Mouse (Mus musculus): ENCODE results near the gene Wars. TPM values are rescaled to one million over a fixed set of nuclear protein-coding genes. Genes with fewer than 3 reads are reported as not detected.

Wars gene
- polyA plus RNA-seq, 1 experiment from 2014 or later: 61.7 TPM

GRCm38 (mm10) chr12:108831966-108832643, 61.9 kb downstream of the Wars start:
- Histone ChIP-seq H3K9me3 (no peaks in the 10 kb centered on the region), H3K4me3 (no peak overlapping the region), H3K4me2 (no peak overlapping the region), H3K27ac (no peak overlapping the region), H3K9ac (no peak overlapping the region), H3K36me3 (peaks cover 12% of the 10 kb centered on the region), H3K4me1 (peaks cover 35% of the 10 kb centered on the region), H3K27me3 (no peaks in the 10 kb centered on the region)
- 52% methylated on average over 9 of the region's 9 CpGs for WGBS
- no peak for ATAC-seq (ENCODE audit: insufficient number of reproducible peaks, low FRiP score, low TSS enrichment, low read depth)

- no peak overlapping the region for H3K27ac ChIP-seq
- H3K4me3 ChIP-seq: no peak overlapping the region
- ATAC-seq (ENCODE audit: insufficient number of reproducible peaks, low FRiP score, low TSS enrichment, low read depth): no peak
- no peaks in the 10 kb centered on the region for H3K27me3 ChIP-seq
- no peak overlapping the region for H3K9ac ChIP-seq
- no peaks in the 10 kb centered on the region for H3K9me3 ChIP-seq
- 75% methylated on average over 6 of the region's 6 CpGs for WGBS
- no peak overlapping the region for H3K4me2 ChIP-seq
- H3K4me1 ChIP-seq: peaks cover 27% of the 10 kb centered on the region
- H3K36me3 ChIP-seq: peaks cover 22% of the 10 kb centered on the region
Observed at GRCm38 (mm10) chr12:108830358-108830757, 63.6 kb downstream of the Wars start.

- Histone ChIP-seq H3K9ac (no peak overlapping the region), H3K9me3 (no peaks in the 10 kb centered on the region), H3K27me3 (no peaks in the 10 kb centered on the region), H3K36me3 (peaks cover 24% of the 10 kb centered on the region), H3K4me3 (no peak overlapping the region), H3K27ac (no peak overlapping the region), H3K4me2 (no peak overlapping the region), H3K4me1 (peaks cover 19% of the 10 kb centered on the region; the same call in 1 of the 2 replicates)
- ATAC-seq (ENCODE audit: insufficient number of reproducible peaks, low FRiP score, low TSS enrichment, low read depth): no peak
- WGBS: 71% methylated on average over 5 of the region's 5 CpGs
Observed at GRCm38 (mm10) chr12:108829636-108830035, 64.3 kb downstream of the Wars start.

GRCm38 (mm10) chr12:108827641-108828040, 66.3 kb downstream of the Wars start:
- Histone ChIP-seq H3K9ac (no peak overlapping the region), H3K4me1 (peaks cover 10% of the 10 kb centered on the region; the same call in 1 of the 2 replicates), H3K4me3 (no peak overlapping the region), H3K27me3 (no peaks in the 10 kb centered on the region), H3K4me2 (no peak overlapping the region), H3K27ac (no peak overlapping the region), H3K36me3 (peaks cover 24% of the 10 kb centered on the region), H3K9me3 (no peaks in the 10 kb centered on the region)
- no peak for ATAC-seq (ENCODE audit: insufficient number of reproducible peaks, low FRiP score, low TSS enrichment, low read depth)
- 90% methylated on average over 6 of the region's 6 CpGs for WGBS

- Histone ChIP-seq H3K4me3 (no peak overlapping the region), H3K9ac (no peak overlapping the region), H3K36me3 (peaks cover 24% of the 10 kb centered on the region), H3K4me1 (peaks cover 4% of the 10 kb centered on the region; the same call in 1 of the 2 replicates), H3K27me3 (no peaks in the 10 kb centered on the region), H3K27ac (no peak overlapping the region), H3K4me2 (no peak overlapping the region), H3K9me3 (no peaks in the 10 kb centered on the region)
- no peak for ATAC-seq (ENCODE audit: insufficient number of reproducible peaks, low FRiP score, low TSS enrichment, low read depth)
- 93% methylated on average over 28 of the region's 28 CpGs for WGBS
Observed at GRCm38 (mm10) chr12:108826958-108827535, 66.9 kb downstream of the Wars start.

GRCm38 (mm10) chr12:108826282-108826957, 67.6 kb downstream of the Wars start:
- WGBS: 94% methylated on average over 19 of the region's 19 CpGs
- ATAC-seq (ENCODE audit: insufficient number of reproducible peaks, low FRiP score, low TSS enrichment, low read depth): no peak
- H3K4me3 ChIP-seq: no peak overlapping the region
- H3K4me1 ChIP-seq: 0 out of 2 replicates have a peak, but pooled peaks cover 2% of the 10 kb centered on the region
- no peak overlapping the region for H3K27ac ChIP-seq
- H3K9ac ChIP-seq: no peak overlapping the region
- H3K36me3 ChIP-seq: peaks cover 24% of the 10 kb centered on the region
- no peak overlapping the region for H3K4me2 ChIP-seq
- H3K9me3 ChIP-seq: no peaks in the 10 kb centered on the region
- H3K27me3 ChIP-seq: no peaks in the 10 kb centered on the region

GRCm38 (mm10) chr12:108825561-108826224, 68.3 kb downstream of the Wars start:
- H3K27ac ChIP-seq: no peak overlapping the region
- no peak overlapping the region for H3K9ac ChIP-seq
- H3K4me1 ChIP-seq: 0 out of 2 replicates have a peak, but pooled peaks cover 2% of the 10 kb centered on the region
- no peak overlapping the region for H3K4me2 ChIP-seq
- no peak overlapping the region for H3K4me3 ChIP-seq
- no peaks in the 10 kb centered on the region for H3K9me3 ChIP-seq
- peaks cover 25% of the 10 kb centered on the region for H3K36me3 ChIP-seq
- no peak for ATAC-seq (ENCODE audit: insufficient number of reproducible peaks, low FRiP score, low TSS enrichment, low read depth)
- H3K27me3 ChIP-seq: no peaks in the 10 kb centered on the region
- 89% methylated on average over 13 of the region's 13 CpGs for WGBS

- no peaks in the 10 kb centered on the region for H3K27me3 ChIP-seq
- no peak for ATAC-seq (ENCODE audit: insufficient number of reproducible peaks, low FRiP score, low TSS enrichment, low read depth)
- 0 out of 2 replicates have a peak, but pooled peaks cover under 1% of the 10 kb centered on the region for H3K4me1 ChIP-seq
- 70% methylated on average over 15 of the region's 15 CpGs for WGBS
- H3K9ac ChIP-seq: no peak overlapping the region
- H3K9me3 ChIP-seq: no peaks in the 10 kb centered on the region
- H3K4me2 ChIP-seq: no peak overlapping the region
- peaks cover 34% of the 10 kb centered on the region for H3K36me3 ChIP-seq
- H3K4me3 ChIP-seq: no peak overlapping the region
- no peak overlapping the region for H3K27ac ChIP-seq
Observed at GRCm38 (mm10) chr12:108824225-108824874, 69.6 kb downstream of the Wars start.

GRCm38 (mm10) chr12:108823036-108823435, 70.9 kb downstream of the Wars start:
- no peak for ATAC-seq (ENCODE audit: insufficient number of reproducible peaks, low FRiP score, low TSS enrichment, low read depth)
- peaks cover 37% of the 10 kb centered on the region for H3K36me3 ChIP-seq
- no peaks in the 10 kb centered on the region for H3K9me3 ChIP-seq

GRCm38 (mm10) chr12:108820461-108820860, 73.5 kb downstream of the Wars start:
- H3K27me3 ChIP-seq: no peaks in the 10 kb centered on the region
- WGBS: 91% methylated on average over 4 of the region's 4 CpGs
- no peak for ATAC-seq (ENCODE audit: insufficient number of reproducible peaks, low FRiP score, low TSS enrichment, low read depth)
- H3K4me1 ChIP-seq: no peaks in the 10 kb centered on the region
- peaks cover 36% of the 10 kb centered on the region for H3K36me3 ChIP-seq
- H3K27ac ChIP-seq: no peak overlapping the region
- H3K4me2 ChIP-seq: no peak overlapping the region
- no peaks in the 10 kb centered on the region for H3K9me3 ChIP-seq
- H3K4me3 ChIP-seq: no peak overlapping the region
- no peak overlapping the region for H3K9ac ChIP-seq

More at GRCm38 (mm10) chr12:108823036-108823435, 70.9 kb downstream of the Wars start:
- Histone ChIP-seq H3K27ac (no peak overlapping the region), H3K4me2 (no peak overlapping the region), H3K9ac (no peak overlapping the region), H3K4me1 (no peaks in the 10 kb centered on the region), H3K4me3 (no peak overlapping the region), H3K27me3 (no peaks in the 10 kb centered on the region)
- WGBS: 54% methylated on average over 8 of the region's 8 CpGs

- WGBS: 85% methylated on average over 11 of the region's 11 CpGs
- no peak overlapping the region for H3K4me2 ChIP-seq
- H3K4me1 ChIP-seq: no peaks in the 10 kb centered on the region
- H3K9me3 ChIP-seq: no peaks in the 10 kb centered on the region
- no peak for ATAC-seq (ENCODE audit: insufficient number of reproducible peaks, low FRiP score, low TSS enrichment, low read depth)
- H3K9ac ChIP-seq: no peak overlapping the region
- no peak overlapping the region for H3K27ac ChIP-seq
- no peaks in the 10 kb centered on the region for H3K27me3 ChIP-seq
- H3K36me3 ChIP-seq: peaks cover 44% of the 10 kb centered on the region
- no peak overlapping the region for H3K4me3 ChIP-seq
Observed at GRCm38 (mm10) chr12:108816569-108816968, 77.4 kb downstream of the Wars start.
